Comparison of ENCODE assay signal across 12 mouse cellular contexts in genomic region chr16:43129966-43130365, GRCm38 (mm10).
DNase-seq lines count a peak whose midpoint lies in the region; ATAC-seq and TF ChIP-seq lines count a peak whose summit lies in the region.
"Had no signal": no experiment of that assay in that cellular context is flagged by ENCODE, and none has a peak within 500 bp of the region (broad histone marks: within the 10 kb centered on the region; RNA-seq: fewer than 3 reads in every experiment).

No protein-coding gene starts in this region.

- H3K4me3 ChIP-seq in embryonic facial prominence, embryonic 13.5 days, result no peak overlapping the region
- H3K4me3 ChIP-seq in embryonic facial prominence, embryonic 10.5 days, result no peak overlapping the region
- no peak overlapping the region for H3K4me3 ChIP-seq in left cerebral cortex, adult 2 months
- H3K4me3 ChIP-seq in embryonic facial prominence, embryonic 15.5 days (replicated peaks), result no peak overlapping the region
- no peak overlapping the region for H3K4me3 ChIP-seq in neural tube, embryonic 14.5 days (ENCODE audit: low read depth, low read length)
- H3K4me3 ChIP-seq in liver, embryonic 11.5 days (ENCODE audit: low read depth, low read length), result no peak overlapping the region
- H3K4me3 ChIP-seq: heart, embryonic 10.5 days had no signal

- no peaks in the 10 kb centered on the region for H3K36me3 ChIP-seq in embryonic facial prominence, embryonic 13.5 days
- no peaks in the 10 kb centered on the region for H3K36me3 ChIP-seq in embryonic facial prominence, embryonic 10.5 days (replicated peaks)
- no peaks in the 10 kb centered on the region for H3K36me3 ChIP-seq in embryonic facial prominence, embryonic 15.5 days
- no peaks in the 10 kb centered on the region for H3K36me3 ChIP-seq in neural tube, embryonic 14.5 days (ENCODE audit: control insufficient read depth, insufficient read depth, low read length)
- H3K36me3 ChIP-seq in liver, embryonic 11.5 days (ENCODE audit: control insufficient read depth, insufficient read depth, low read length), result no peaks in the 10 kb centered on the region
- H3K36me3 ChIP-seq: heart, embryonic 10.5 days had no signal

- H3K9ac ChIP-seq in embryonic facial prominence, embryonic 13.5 days, result no peak overlapping the region
- H3K9ac ChIP-seq in embryonic facial prominence, embryonic 15.5 days, result no peak overlapping the region
- no peak overlapping the region for H3K9ac ChIP-seq in neural tube, embryonic 14.5 days (replicated peaks; ENCODE audit: low read depth, low read length)
- no peak overlapping the region for H3K9ac ChIP-seq in liver, embryonic 11.5 days (ENCODE audit: low read depth, low read length)

- no peak for DNase-seq in embryonic facial prominence, embryonic 10.5 days (ENCODE audit: low spot score)
- DNase-seq in left cerebral cortex, adult 2 months (ENCODE audit: extremely low spot score in 1 of 2, low spot score in 2 of 2), result no peak
- DNase-seq in left cerebral cortex, adult 8-10 months (ENCODE audit: low spot score in 2 of 2), result no peak
- DNase-seq in liver, embryonic 11.5 days (ENCODE audit: low spot score), result no peak
- DNase-seq: kidney, postnatal 4 days; thymus, postnatal 4 days had no signal

- H3K4me2 ChIP-seq in embryonic facial prominence, embryonic 13.5 days, result no peak overlapping the region
- H3K4me2 ChIP-seq in embryonic facial prominence, embryonic 15.5 days (replicated peaks), result no peak overlapping the region
- no peak overlapping the region for H3K4me2 ChIP-seq in neural tube, embryonic 14.5 days (ENCODE audit: low read depth, low read length)
- H3K4me2 ChIP-seq in liver, embryonic 11.5 days, result no peak overlapping the region

- peaks cover 13% of the 10 kb centered on the region; the same call in 1 of the 2 replicates for H3K4me1 ChIP-seq in embryonic facial prominence, embryonic 13.5 days
- H3K4me1 ChIP-seq in embryonic facial prominence, embryonic 10.5 days, result peaks cover 8% of the 10 kb centered on the region
- peaks cover 10% of the 10 kb centered on the region; the same call in 1 of the 2 replicates for H3K4me1 ChIP-seq in embryonic facial prominence, embryonic 15.5 days
- H3K4me1 ChIP-seq in neural tube, embryonic 14.5 days (ENCODE audit: control insufficient read depth, insufficient read depth, low read length), result peaks cover 9% of the 10 kb centered on the region; the same call in 1 of the 2 replicates
- H3K4me1 ChIP-seq in liver, embryonic 11.5 days (replicated peaks; ENCODE audit: control insufficient read depth, insufficient read depth, low read length), result no peaks in the 10 kb centered on the region
- H3K4me1 ChIP-seq: heart, embryonic 10.5 days had no signal

- no peaks in the 10 kb centered on the region for H3K9me3 ChIP-seq in embryonic facial prominence, embryonic 13.5 days
- no peaks in the 10 kb centered on the region for H3K9me3 ChIP-seq in embryonic facial prominence, embryonic 10.5 days
- H3K9me3 ChIP-seq in embryonic facial prominence, embryonic 15.5 days (replicated peaks), result no peaks in the 10 kb centered on the region
- no peaks in the 10 kb centered on the region for H3K9me3 ChIP-seq in neural tube, embryonic 14.5 days (ENCODE audit: control insufficient read depth, low read length)
- H3K9me3 ChIP-seq in liver, embryonic 11.5 days (ENCODE audit: control insufficient read depth, low read length), result no peaks in the 10 kb centered on the region
- H3K9me3 ChIP-seq: heart, embryonic 10.5 days had no signal

- no peak for ATAC-seq in embryonic facial prominence, embryonic 13.5 days (ENCODE audit: insufficient number of reproducible peaks, insufficient read depth, low FRiP score, low TSS enrichment, low read depth)
- ATAC-seq in embryonic facial prominence, embryonic 15.5 days (ENCODE audit: insufficient number of reproducible peaks, low FRiP score, low TSS enrichment, low read depth), result no peak
- peak; percentile 32; the same call in 1 of the 2 replicates for ATAC-seq in neural tube, embryonic 14.5 days (ENCODE audit: low read depth)
- ATAC-seq in granulocyte monocyte progenitor cell, adult 5-6 weeks (replicated peaks; ENCODE audit: poor library complexity, severe bottlenecking), result no peak
- ATAC-seq in liver, embryonic 11.5 days (replicated peaks; ENCODE audit: low FRiP score), result no peak
- ATAC-seq: activated CD4-positive, CD25-positive, alpha-beta regulatory T cell, adult 4 months had no signal

- H3K27ac ChIP-seq in embryonic facial prominence, embryonic 13.5 days, result peak overlapping the region; percentile 60; the same call in 1 of the 2 replicates
- H3K27ac ChIP-seq in embryonic facial prominence, embryonic 10.5 days (replicated peaks), result no peak overlapping the region
- peak overlapping the region; percentile 62; the same call in 1 of the 2 replicates for H3K27ac ChIP-seq in left cerebral cortex, adult 2 months
- H3K27ac ChIP-seq in embryonic facial prominence, embryonic 15.5 days (replicated peaks), result peak overlapping the region; percentile 71
- H3K27ac ChIP-seq in neural tube, embryonic 14.5 days (ENCODE audit: low read depth, low read length), result peak overlapping the region; percentile 13
- H3K27ac ChIP-seq in liver, embryonic 11.5 days (ENCODE audit: low read depth, low read length), result no peak overlapping the region
- H3K27ac ChIP-seq: heart, embryonic 10.5 days had no signal

- no peaks in the 10 kb centered on the region for H3K27me3 ChIP-seq in embryonic facial prominence, embryonic 13.5 days
- no peaks in the 10 kb centered on the region for H3K27me3 ChIP-seq in embryonic facial prominence, embryonic 10.5 days (replicated peaks; ENCODE audit: low read depth, poor library complexity, severe bottlenecking)
- H3K27me3 ChIP-seq in embryonic facial prominence, embryonic 15.5 days, result no peaks in the 10 kb centered on the region
- H3K27me3 ChIP-seq in neural tube, embryonic 14.5 days (ENCODE audit: control insufficient read depth, insufficient read depth, low read length), result no peaks in the 10 kb centered on the region
- no peaks in the 10 kb centered on the region for H3K27me3 ChIP-seq in liver, embryonic 11.5 days (replicated peaks; ENCODE audit: control insufficient read depth, insufficient read depth, low read length)

- TF ChIP-seq CTCF in left cerebral cortex, adult 2 months (IDR thresholded peaks at IDR 0.05), result no peak

- intact Hi-C loops in left cerebral cortex, adult 2 months (cut with DNase I), result no loop called here

- WGBS in embryonic facial prominence, embryonic 13.5 days, result 81% methylated on average over 4 of the region's 4 CpGs
- WGBS in embryonic facial prominence, embryonic 10.5 days, result 84% methylated on average over 4 of the region's 4 CpGs
- 79% methylated on average over 4 of the region's 4 CpGs for WGBS in embryonic facial prominence, embryonic 15.5 days
- WGBS in neural tube, embryonic 14.5 days, result 72% methylated on average over 4 of the region's 4 CpGs
- WGBS in liver, embryonic 11.5 days, result 82% methylated on average over 4 of the region's 4 CpGs

Comparison
In these comparisons a context has a peak if more than half of its experiments do, and no peak if none do; other contexts are left out.
1. H3K27ac ChIP-seq: peak in embryonic facial prominence, embryonic 13.5 days (single experiment), left cerebral cortex, adult 2 months (single experiment), embryonic facial prominence, embryonic 15.5 days (single experiment) and neural tube, embryonic 14.5 days (single experiment); none in embryonic facial prominence, embryonic 10.5 days (single experiment) and liver, embryonic 11.5 days (single experiment).